Mouse (Mus musculus): ENCODE measurements around the gene Klf13.
A peak's percentile ranks its signal among the peaks of the same experiment; 100 is the strongest.

Gene Klf13

GRCm38 (mm10) chr7:63887034-63887551 is 51.6 kb downstream of the Klf13 start:
- no peak for DNase-seq (ENCODE audit: low spot score)

GRCm38 (mm10) chr7:63885025-63885424 is 53.7 kb downstream of the Klf13 start:
- DNase-seq (ENCODE audit: low spot score): no peak

GRCm38 (mm10) chr7:63882739-63883138 is 56.0 kb downstream of the Klf13 start:
- no peak for DNase-seq (ENCODE audit: low spot score)

GRCm38 (mm10) chr7:63879583-63879982 is 59.1 kb downstream of the Klf13 start:
- DNase-seq (ENCODE audit: low spot score): no peak

GRCm38 (mm10) chr7:63877610-63878009 is 61.1 kb downstream of the Klf13 start:
- no peak for DNase-seq (ENCODE audit: low spot score)

- no peak for DNase-seq (ENCODE audit: low spot score)
These were observed 62.1 kb downstream of the Klf13 start for GRCm38 (mm10) chr7:63876640-63877039.

- no peak for DNase-seq (ENCODE audit: low spot score)
These were observed 63.0 kb downstream of the Klf13 start for GRCm38 (mm10) chr7:63875686-63876085.

- no peak for DNase-seq (ENCODE audit: low spot score)
These were observed 64.8 kb downstream of the Klf13 start for GRCm38 (mm10) chr7:63873880-63874279.

- DNase-seq (ENCODE audit: low spot score): no peak
These were observed 67.0 kb downstream of the Klf13 start for GRCm38 (mm10) chr7:63871698-63872097.

GRCm38 (mm10) chr7:63868356-63868918 is 70.3 kb downstream of the Klf13 start:
- DNase-seq (ENCODE audit: low spot score): no peak

GRCm38 (mm10) chr7:63865911-63866310 is 72.8 kb downstream of the Klf13 start:
- DNase-seq (ENCODE audit: low spot score): no peak

GRCm38 (mm10) chr7:63863046-63863445 is 75.7 kb downstream of the Klf13 start:
- no peak for DNase-seq (ENCODE audit: low spot score)

- DNase-seq (ENCODE audit: low spot score): no peak
These were observed 77.6 kb downstream of the Klf13 start for GRCm38 (mm10) chr7:63861123-63861522.

GRCm38 (mm10) chr7:63858571-63859152 is 80.1 kb downstream of the Klf13 start:
- peak; percentile 60 for DNase-seq (ENCODE audit: low spot score)

- DNase-seq (ENCODE audit: low spot score): no peak
These were observed 80.8 kb downstream of the Klf13 start for GRCm38 (mm10) chr7:63857771-63858417.

GRCm38 (mm10) chr7:63855283-63855682 is 83.4 kb downstream of the Klf13 start:
- peak; percentile 62 for DNase-seq (ENCODE audit: low spot score)

GRCm38 (mm10) chr7:63851841-63852533 is 86.7 kb downstream of the Klf13 start:
- DNase-seq (ENCODE audit: low spot score): no peak
